Mouse (Mus musculus): ENCODE results near the gene Txnip. TPM values are rescaled to one million over a fixed set of nuclear protein-coding genes. Genes with fewer than 3 reads are reported as not detected.

Gene Txnip
- polyA plus RNA-seq, 1 experiment from 2014 or later = 338 TPM

DNA sequence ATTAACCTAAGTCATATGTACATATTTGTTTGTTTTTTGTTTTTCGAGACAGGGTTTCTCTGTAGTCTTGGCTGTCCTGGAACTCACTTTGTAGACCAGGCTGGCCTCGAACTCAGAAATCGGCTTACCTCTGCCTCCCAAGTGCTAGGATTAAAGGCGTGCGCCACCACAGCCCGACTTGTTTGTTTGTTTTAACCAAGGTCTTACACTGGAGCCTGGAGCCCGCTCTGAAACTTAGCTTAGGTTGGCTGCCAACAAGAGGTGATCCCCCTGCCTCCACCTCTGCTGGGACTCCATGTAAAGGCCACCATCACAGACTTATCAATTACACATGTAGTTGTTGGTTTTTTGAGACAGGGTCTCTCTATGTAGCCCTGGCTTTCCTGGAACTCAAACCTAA lies 8.9 kb upstream of the Txnip start:
- TF ChIP-seq CTCF (IDR thresholded peaks at IDR 0.05) = no peak
- no peak for DNase-seq (ENCODE audit: low read depth, low spot score)
- POLR2A ChIA-PET = no interaction called here
- in situ Hi-C loops (cut with MboI; ENCODE audit: low pct_unique_long_range_greater_than_20kb) = no loop called here
- no peaks in the 10 kb centered on the region for H3K27me3 ChIP-seq
- no peak for ATAC-seq
- CTCF ChIA-PET = interaction anchor here (20.5 kb wide), 1 partner anchor 30 kb away, joined by 312 read pairs; the partner anchor contains the start of gene Gm16253

DNA sequence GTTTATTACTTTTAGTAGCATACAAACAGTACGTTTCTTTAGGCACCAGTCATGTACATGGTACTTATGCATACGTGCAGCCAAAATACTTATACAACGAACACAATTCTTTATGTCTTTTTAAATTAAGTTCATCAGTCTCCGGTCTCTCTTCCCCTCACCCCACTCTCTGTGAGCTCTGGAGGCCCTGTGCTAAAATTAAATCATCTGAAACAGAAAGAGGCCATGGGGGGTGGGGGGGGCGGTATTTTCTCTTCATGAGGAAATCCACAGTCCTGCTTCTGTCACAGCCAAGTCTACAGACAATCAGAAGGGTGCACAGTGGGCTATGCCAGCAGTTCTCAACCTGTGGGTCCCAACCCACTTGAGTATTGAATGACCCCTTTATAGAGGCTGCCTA lies 8.4 kb upstream of the Txnip start:
- in situ Hi-C loops (cut with MboI; ENCODE audit: low pct_unique_long_range_greater_than_20kb) = no loop called here
- ChIA-PET CTCF (interaction anchor here (4.2 to 20.5 kb wide), 2 partner anchors 29 to 90 kb away, joined by 16 to 312 read pairs; partner anchors contain the start of gene Gm16253), POLR2A (no interaction called here)
- ATAC-seq = no peak
- no peaks in the 10 kb centered on the region for H3K27me3 ChIP-seq
- TF ChIP-seq CTCF (IDR thresholded peaks at IDR 0.05) = no peak
- DNase-seq (ENCODE audit: low read depth, low spot score) = no peak

DNA sequence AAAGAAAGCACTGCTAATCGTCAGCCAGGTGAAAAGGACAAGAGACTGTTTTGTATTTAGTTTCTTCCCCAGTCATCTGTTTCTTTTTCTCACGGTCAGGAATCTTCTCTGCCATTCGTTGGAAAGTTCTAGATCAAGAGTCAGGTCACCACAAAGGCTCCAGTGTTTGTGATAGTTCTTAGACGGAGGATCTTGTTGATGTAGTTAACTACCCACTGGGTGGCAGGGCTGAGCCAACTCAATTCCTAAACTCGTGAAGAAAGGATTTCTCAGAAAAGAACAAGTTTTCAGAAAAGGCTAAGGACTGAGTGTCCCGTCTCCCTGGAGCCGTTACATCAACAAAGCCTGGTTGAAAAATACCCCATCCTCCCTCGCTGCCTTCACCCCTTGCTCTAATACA lies 6.6 kb upstream of the Txnip start:
- in situ Hi-C loops (cut with MboI; ENCODE audit: low pct_unique_long_range_greater_than_20kb) = no loop called here
- H3K27me3 ChIP-seq = no peaks in the 10 kb centered on the region
- no peak for DNase-seq (ENCODE audit: low read depth, low spot score)
- TF ChIP-seq CTCF (IDR thresholded peaks at IDR 0.05) = peak; percentile 90
- POLR2A ChIA-PET = interaction anchor here (1.0 to 1.7 kb wide), 5 partner anchors 11 to 144 kb away, joined by 4 to 8 read pairs (median 5); partner anchors contain the start of genes Gm16253 and Pias3
- ATAC-seq = peak; percentile 65
- CTCF ChIA-PET = interaction anchor here (0.9 to 20.5 kb wide), 13 partner anchors 9 to 157 kb away, joined by 3 to 312 read pairs (median 5); partner anchors contain the start of genes Gm16253, Nudt17 and Polr3gl

DNA sequence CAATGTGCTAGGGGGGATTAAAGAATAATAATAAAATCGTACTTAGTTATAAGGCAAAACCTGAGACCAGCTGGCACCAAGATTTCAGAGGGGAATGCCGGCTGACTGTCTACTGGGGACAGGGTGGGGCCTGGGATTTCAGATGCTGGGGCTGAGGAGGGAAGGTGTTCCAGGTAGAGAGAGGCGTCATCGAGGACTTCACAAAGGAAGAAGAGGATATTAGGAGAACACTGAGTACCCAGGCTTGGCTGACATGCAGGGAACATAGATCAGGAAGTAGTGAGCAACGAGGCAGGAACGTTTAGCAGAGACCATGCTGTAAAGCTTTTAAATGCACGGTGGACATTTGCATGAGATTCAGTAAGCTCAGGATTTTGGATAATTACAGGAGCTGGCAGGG lies 5.9 kb upstream of the Txnip start:
- ChIA-PET CTCF (interaction anchor here (1.0 to 20.5 kb wide), 12 partner anchors 9 to 124 kb away, joined by 3 to 312 read pairs (median 6); partner anchors contain the start of genes Gm16253 and Polr3gl), POLR2A (interaction anchor here (0.7 to 1.7 kb wide), 7 partner anchors 9 to 588 kb away, joined by 3 to 7 read pairs (median 4); partner anchors contain the start of genes Gm16253 and Pias3)
- DNase-seq (ENCODE audit: low read depth, low spot score) (no peak), ATAC-seq (no peak)
- no peaks in the 10 kb centered on the region for H3K27me3 ChIP-seq
- in situ Hi-C loops (cut with MboI; ENCODE audit: low pct_unique_long_range_greater_than_20kb) = no loop called here
- no peak for TF ChIP-seq CTCF (IDR thresholded peaks at IDR 0.05)

DNA sequence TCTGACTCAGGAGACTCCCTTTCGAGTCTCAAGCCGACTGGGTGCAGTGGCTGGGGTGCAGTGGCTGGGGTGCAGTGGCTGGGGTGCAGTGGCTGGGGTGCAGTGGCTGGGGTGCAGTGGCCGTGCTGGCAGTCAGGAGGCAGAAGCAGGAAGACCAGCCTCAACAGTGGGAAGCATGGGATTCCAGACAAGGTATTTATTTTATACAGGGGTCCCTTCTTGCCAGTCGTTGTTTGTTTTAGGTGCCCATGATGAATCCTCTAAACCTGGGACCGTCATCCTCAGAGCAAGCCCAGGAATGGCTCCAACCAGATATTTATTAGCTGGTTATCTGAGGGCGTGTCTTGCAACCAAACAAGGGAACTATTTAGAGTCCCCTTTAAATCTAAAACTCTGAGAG lies 4.2 kb upstream of the Txnip start:
- ATAC-seq (no peak), DNase-seq (ENCODE audit: low read depth, low spot score) (no peak)
- ChIA-PET POLR2A (no interaction called here), CTCF (interaction anchor here (0.9 to 20.5 kb wide), 5 partner anchors 11 to 86 kb away, joined by 3 to 312 read pairs (median 16); partner anchors contain the start of gene Gm16253)
- H3K27me3 ChIP-seq = no peaks in the 10 kb centered on the region
- in situ Hi-C loops (cut with MboI; ENCODE audit: low pct_unique_long_range_greater_than_20kb) = no loop called here
- no peak for TF ChIP-seq CTCF (IDR thresholded peaks at IDR 0.05)

DNA sequence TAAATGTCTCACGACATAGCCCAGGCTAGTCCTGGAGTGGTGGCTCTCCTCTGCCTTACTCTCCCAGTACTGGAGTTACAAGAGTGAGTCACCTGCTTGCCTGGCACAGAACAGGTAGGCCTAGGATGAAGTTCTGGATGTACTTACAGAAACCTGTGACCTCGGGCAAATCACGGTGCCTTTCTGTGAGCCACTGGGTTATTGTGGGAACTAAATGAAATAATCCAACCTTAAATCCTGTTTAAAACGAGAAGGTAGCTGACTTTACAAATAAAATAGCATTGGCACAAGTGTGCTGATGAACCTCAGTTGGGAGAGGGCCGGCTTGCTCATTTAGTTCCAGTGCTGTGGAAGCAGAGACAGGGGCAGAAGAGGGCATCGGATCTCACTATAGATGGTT lies 3.5 kb upstream of the Txnip start:
- CTCF ChIA-PET = interaction anchor here (0.9 to 20.5 kb wide), 4 partner anchors 10 to 109 kb away, joined by 3 to 312 read pairs (median 3); partner anchors contain the start of gene Gm16253
- DNase-seq (ENCODE audit: low read depth, low spot score) (no peak), ATAC-seq (no peak)
- POLR2A ChIA-PET = interaction anchor here (5.0 kb wide), 1 partner anchor 22 kb away, joined by 44 read pairs; the partner anchor contains the start of gene Gm16253
- no peaks in the 10 kb centered on the region for H3K27me3 ChIP-seq
- in situ Hi-C loops (cut with MboI; ENCODE audit: low pct_unique_long_range_greater_than_20kb) = no loop called here
- TF ChIP-seq CTCF (IDR thresholded peaks at IDR 0.05) = no peak

DNA sequence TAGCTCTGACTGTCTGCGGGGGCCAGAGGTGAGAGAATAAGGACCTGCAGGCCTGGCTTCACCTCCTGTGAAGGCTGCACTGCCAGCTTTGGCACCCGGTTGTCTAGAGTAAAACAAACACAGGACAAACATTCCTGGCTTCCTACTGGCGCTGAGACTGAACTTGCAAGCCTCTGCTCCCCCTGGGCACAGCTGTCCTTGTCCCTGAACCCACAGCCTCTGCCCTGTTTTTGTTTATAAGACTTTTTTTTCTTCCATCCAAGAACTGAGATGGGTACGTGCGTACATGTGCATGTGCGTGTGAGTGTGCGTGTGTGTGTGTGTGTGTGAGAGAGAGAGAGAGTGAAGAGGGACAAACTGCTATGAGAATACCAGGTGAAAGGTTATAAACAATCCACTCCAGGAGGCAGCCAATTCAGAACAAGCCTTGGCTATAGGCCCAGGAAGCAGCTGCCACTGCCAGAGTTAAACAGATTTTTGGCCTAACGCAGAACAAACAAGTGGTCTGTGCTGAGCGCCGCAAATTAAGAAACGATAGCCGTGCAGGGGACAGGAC lies 2.6 kb upstream of the Txnip start:
- POLR2A ChIA-PET = interaction anchor here (5.0 kb wide), 1 partner anchor 22 kb away, joined by 44 read pairs; the partner anchor contains the start of gene Gm16253
- ATAC-seq (no peak), DNase-seq (ENCODE audit: low read depth, low spot score) (no peak)
- in situ Hi-C loops (cut with MboI; ENCODE audit: low pct_unique_long_range_greater_than_20kb) = no loop called here
- CTCF ChIA-PET = interaction anchor here (1.2 to 20.5 kb wide), 3 partner anchors 23 to 108 kb away, joined by 3 to 312 read pairs (median 3); partner anchors contain the start of gene Gm16253
- no peak for TF ChIP-seq CTCF (IDR thresholded peaks at IDR 0.05)
- H3K27me3 ChIP-seq = no peaks in the 10 kb centered on the region

DNA sequence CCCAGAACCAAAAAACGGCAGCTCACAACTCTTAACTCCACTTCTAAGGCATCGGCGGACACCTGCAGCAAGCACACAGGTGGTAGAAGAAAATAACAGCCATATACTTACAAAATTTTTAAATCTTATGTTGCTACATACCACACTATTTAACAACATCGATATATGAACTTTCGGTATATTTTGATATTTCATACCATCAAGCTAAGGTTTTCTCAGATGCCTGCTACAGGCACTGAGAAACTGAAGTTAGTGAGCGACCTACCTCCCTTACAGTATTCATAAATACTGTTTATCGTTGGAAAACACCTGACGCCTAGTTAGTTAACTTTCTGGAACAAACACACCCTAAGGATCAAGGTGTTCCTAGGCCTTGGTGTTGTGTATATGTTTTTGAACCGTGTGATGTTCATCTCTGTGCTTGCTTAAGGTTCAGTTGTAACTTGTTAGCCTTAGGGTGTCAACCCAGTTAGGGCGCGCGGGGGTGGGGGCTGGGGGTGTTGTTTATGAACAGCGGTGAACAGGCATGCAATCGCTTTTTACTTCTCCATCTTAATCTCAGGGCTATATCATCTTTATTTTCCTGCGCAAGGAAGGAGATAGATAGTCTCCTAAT lies 1.6 kb upstream of the Txnip start:
- TF ChIP-seq CTCF (IDR thresholded peaks at IDR 0.05) = no peak
- CTCF ChIA-PET = interaction anchor here (1.3 to 20.5 kb wide), 2 partner anchors 14 to 22 kb away, joined by 6 to 312 read pairs; partner anchors contain the start of gene Gm16253
- no peak for DNase-seq (ENCODE audit: low read depth, low spot score)
- ATAC-seq = no peak
- no peaks in the 10 kb centered on the region for H3K27me3 ChIP-seq
- in situ Hi-C loops (cut with MboI; ENCODE audit: low pct_unique_long_range_greater_than_20kb) = no loop called here
- POLR2A ChIA-PET = interaction anchor here (1.7 to 5.0 kb wide), 3 partner anchors 21 to 56 kb away, joined by 5 to 44 read pairs (median 9); partner anchors contain the start of genes Gm16253 and Lix1l

DNA sequence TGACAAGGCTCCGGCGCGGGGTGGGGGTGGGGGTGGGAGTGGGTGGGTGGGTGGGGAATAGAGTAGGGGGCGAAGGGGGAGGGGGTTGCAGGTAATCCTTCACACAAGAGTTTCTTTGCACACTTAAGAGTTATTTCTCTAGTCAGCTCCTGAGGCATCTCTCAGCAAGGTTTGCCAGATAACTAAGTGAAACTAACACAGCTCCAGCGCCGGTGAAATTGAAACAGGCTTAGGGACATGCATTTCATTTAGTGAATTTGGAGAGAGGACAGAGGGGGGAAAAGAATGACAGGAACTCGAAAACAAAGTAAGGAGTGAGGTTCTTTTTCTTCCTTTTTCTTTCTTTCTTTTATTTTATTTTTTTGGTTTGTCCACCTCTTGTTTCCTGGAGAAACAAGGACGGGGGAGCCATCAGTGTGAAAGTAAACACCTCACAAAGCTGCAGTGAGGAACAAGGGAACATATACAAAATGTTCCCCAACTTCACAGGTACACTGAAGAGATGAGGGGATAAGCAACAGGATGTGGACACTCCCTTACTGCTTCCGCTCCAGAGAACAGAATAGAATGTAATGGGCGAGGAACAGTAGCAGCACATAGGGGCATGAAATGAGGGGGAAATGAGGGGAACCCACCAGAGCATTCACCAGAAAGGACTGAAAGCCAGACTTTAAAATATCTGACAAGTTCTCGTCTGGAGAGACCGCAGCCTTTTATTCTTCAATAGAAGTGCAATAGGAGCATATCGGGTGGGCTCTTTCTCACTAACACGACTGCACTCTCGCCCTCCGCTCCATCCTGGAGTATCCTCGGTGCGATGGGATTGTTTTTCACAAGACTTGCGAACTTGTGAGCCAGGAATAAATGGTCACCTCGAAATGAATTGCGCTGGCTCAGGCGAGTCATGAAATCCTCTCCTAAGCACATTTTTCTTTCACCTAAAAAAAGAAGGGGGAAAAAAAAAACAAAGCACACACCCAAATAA lies 814 bp upstream of the Txnip start:
- TF ChIP-seq CTCF (IDR thresholded peaks at IDR 0.05) = no peak
- in situ Hi-C loops (cut with MboI; ENCODE audit: low pct_unique_long_range_greater_than_20kb) = no loop called here
- POLR2A ChIA-PET = interaction anchor here (0.8 to 5.0 kb wide), 8 partner anchors 12 to 116 kb away, joined by 3 to 44 read pairs (median 6); partner anchors contain the start of genes Gm16253 and Lix1l
- ATAC-seq = no peak
- CTCF ChIA-PET = interaction anchor here (1.3 to 20.5 kb wide), 2 partner anchors 15 to 21 kb away, joined by 6 to 312 read pairs; partner anchors contain the start of gene Gm16253
- no peaks in the 10 kb centered on the region for H3K27me3 ChIP-seq
- DNase-seq (ENCODE audit: low read depth, low spot score) = no peak

All from Patski (cell line).